Mouse (Mus musculus) G1E (cell line): ENCODE data around the gene Ak4. TPM values are rescaled to one million over a fixed set of nuclear protein-coding genes. Genes with fewer than 3 reads are reported as not detected.
"Not testable (repeated sequence)": the region's sequence is repeated elsewhere in the genome, so short reads cannot be mapped to it uniquely, and the experiment has no call there.

ENCODE experiments used
- ATAC-seq: 2 replicates; pipeline ENCODE4 v1.8.0; 2016; ENCODE audit warnings: mild to moderate bottlenecking; ENCODE audit not compliant: insufficient number of reproducible peaks, poor library complexity, low FRiP score, severe bottlenecking; ENCODE audit errors: extremely low read depth
- DNase-seq: peaks from one replicate; pipeline ENCODE4 v3.0.0; 2012; ENCODE audit warnings: low spot score
- H3K27me3 ChIP-seq: 2 replicates; pipeline ENCODE4 v1.6.1; 2012; ENCODE audit warnings: mild to moderate bottlenecking, low read length, inconsistent platforms; ENCODE audit not compliant: insufficient read depth
- H3K36me3 ChIP-seq: replicated peaks from 2 replicates; pipeline ENCODE3; 2012; ENCODE audit warnings: mild to moderate bottlenecking, inconsistent platforms
- H3K4me1 ChIP-seq: 2 replicates; pipeline ENCODE4 v1.6.1; 2012; ENCODE audit warnings: low read depth, low read length, inconsistent platforms, mixed read lengths; ENCODE audit not compliant: insufficient read depth
- H3K4me3 ChIP-seq: 2 replicates; pipeline ENCODE4 v1.5.1; 2012; ENCODE audit warnings: low read depth, mild to moderate bottlenecking, inconsistent platforms, low read length, moderate library complexity, mixed read lengths
- H3K9me3 ChIP-seq: replicated peaks from 2 replicates; pipeline ENCODE4 v1.6.1; 2012; ENCODE audit warnings: inconsistent platforms
- CTCF ChIP-seq: IDR thresholded peaks from 2 replicates; pipeline ENCODE4 v1.5.1; 2012; ENCODE audit warnings: low read depth, low read length, inconsistent platforms, mixed read lengths
- GATA1 ChIP-seq: IDR thresholded peaks from 2 replicates; pipeline ENCODE4 v1.6.1; 2012; ENCODE audit warnings: borderline replicate concordance, low read length, inconsistent platforms, mixed read lengths
- GATA2 ChIP-seq: IDR thresholded peaks from 2 replicates; pipeline ENCODE4 v1.6.1; 2012; ENCODE audit warnings: low read depth, low read length, inconsistent platforms, borderline replicate concordance
- POLR2AphosphoS5 ChIP-seq: IDR thresholded peaks from 2 replicates; pipeline ENCODE4 v1.6.1; 2012; ENCODE audit warnings: low read depth, low read length, inconsistent platforms; ENCODE audit not compliant: insufficient replicate concordance
- TAL1 ChIP-seq: conservative IDR thresholded peaks from 2 replicates; pipeline ENCODE4 v1.6.1; 2012; ENCODE audit warnings: low read depth, low read length, inconsistent platforms, mixed read lengths
- polyA plus RNA-seq: library from polyadenylated mRNA; stranded (reverse); fragments of >175 nt; gene quantifications from 2 replicates; pipeline ENCODE4 v1.2.3, GENCODE M21; 2012
- total RNA-seq, 2 experiments: library from RNA; stranded (forward) in 1 of 2; stranded (reverse) in 1 of 2; fragments of 200-1000 nt in 1 of 2; fragments of >200 nt in 1 of 2; fragmentation: Nextera tagmentation in 1 of 2; gene quantifications; 2 replicates each; pipeline ENCODE4 v1.2.3; 2014 to 2017

Gene Ak4
- total and polyA plus RNA-seq, 3 experiments = not detected

DNA sequence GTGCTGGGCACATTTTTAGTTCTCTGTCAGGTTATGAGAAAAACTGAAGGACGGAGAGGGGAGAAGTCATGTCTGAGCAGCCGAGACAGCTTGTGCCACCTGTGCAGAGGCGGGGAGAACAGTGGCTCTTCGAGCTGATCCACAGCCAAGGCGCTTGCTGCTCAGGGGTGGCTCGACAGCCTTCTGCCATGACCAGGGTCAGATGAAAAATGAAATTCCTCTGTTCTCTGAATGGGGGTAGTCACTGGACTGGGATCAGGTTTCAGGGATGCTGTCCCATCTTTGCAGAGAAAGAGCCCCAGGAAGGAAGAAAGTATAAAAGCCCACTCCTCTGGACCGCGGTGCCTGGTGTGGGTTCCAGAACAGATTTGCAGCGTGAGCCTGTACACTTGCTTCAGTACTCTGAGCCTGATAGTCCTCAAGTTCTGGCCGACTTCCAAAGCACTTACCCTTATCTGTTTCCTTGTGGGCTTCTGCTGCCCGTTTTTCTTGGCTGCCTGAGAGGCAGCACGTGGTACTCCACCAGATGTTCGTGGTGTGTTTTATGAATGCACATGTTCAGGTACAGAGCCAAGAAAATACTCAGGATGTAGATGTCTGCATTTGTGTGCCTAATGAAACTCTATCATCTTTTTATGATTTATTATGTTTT, 20.8 kb downstream of the Ak4 start:
- no peaks in the 10 kb centered on the region for H3K27me3 ChIP-seq
- no peaks in the 10 kb centered on the region for H3K36me3 ChIP-seq
- H3K4me3 ChIP-seq = no peak overlapping the region
- no peak for DNase-seq
- TF ChIP-seq GATA2 (no peak), GATA1 (no peak), POLR2AphosphoS5 (no peak), CTCF (no peak), TAL1 (no peak)
- no peaks in the 10 kb centered on the region for H3K9me3 ChIP-seq
- no peaks in the 10 kb centered on the region for H3K4me1 ChIP-seq
- ATAC-seq = no peak

DNA sequence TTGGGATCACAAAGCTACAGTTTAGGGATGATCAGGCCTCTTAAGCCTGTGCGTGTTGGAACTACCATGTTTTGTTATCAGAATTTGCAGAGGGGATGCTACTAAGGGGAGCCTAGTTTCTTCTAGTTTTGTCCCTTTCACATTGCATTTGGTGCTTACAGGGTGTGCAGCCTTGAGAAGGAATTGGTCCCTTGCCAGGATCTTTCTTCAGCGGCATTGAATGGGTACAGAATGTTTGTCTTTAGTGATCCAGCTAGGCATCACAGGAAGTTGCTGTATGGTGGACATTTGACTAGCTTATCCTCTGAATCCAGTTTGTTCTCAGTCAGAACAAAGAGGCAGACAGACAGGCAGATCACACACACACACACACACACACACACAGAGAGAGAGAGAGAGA, 23.7 kb downstream of the Ak4 start:
- H3K4me1 ChIP-seq = no peaks in the 10 kb centered on the region
- no peaks in the 10 kb centered on the region for H3K9me3 ChIP-seq
- TF ChIP-seq TAL1 = no peak
- TF ChIP-seq GATA1 = no peak
- TF ChIP-seq CTCF = no peak
- no peak for TF ChIP-seq GATA2
- no peak for TF ChIP-seq POLR2AphosphoS5
- no peak overlapping the region for H3K4me3 ChIP-seq
- no peaks in the 10 kb centered on the region for H3K27me3 ChIP-seq
- ATAC-seq (no peak), DNase-seq (no peak)
- no peaks in the 10 kb centered on the region for H3K36me3 ChIP-seq

DNA sequence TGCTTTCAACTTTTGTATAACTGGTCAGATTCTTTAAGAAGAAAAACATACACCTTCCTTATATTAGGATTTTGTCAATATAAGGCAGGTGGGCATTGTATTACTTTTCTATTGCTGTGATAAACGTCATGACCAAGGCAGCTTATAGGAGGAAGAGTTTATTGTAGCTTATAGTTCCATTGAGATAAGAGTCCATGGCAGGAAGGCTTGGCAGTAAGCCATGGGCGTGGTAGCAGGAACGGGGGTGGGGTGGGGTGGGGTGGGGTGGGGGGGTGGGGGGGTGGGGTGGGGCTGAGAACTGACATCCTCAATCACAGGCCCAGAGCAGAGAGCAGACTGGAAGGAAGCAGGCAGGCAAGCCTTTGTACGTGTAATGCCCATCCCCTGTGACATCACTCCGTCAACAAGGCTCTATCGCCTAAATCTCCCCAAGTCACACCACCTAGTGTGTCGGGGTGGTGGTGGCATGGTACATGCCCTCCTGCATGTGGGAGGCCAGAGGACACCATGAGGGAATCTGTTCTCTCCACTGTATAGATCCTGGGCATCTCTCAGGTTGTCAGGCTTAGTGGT, 24.4 kb downstream of the Ak4 start:
- H3K4me1 ChIP-seq = no peaks in the 10 kb centered on the region
- no peaks in the 10 kb centered on the region for H3K9me3 ChIP-seq
- no peaks in the 10 kb centered on the region for H3K36me3 ChIP-seq
- DNase-seq (no peak), ATAC-seq (no peak)
- H3K27me3 ChIP-seq = no peaks in the 10 kb centered on the region
- TF ChIP-seq POLR2AphosphoS5 (no peak), CTCF (no peak), TAL1 (no peak), GATA2 (no peak), GATA1 (no peak)
- H3K4me3 ChIP-seq = no peak overlapping the region

DNA sequence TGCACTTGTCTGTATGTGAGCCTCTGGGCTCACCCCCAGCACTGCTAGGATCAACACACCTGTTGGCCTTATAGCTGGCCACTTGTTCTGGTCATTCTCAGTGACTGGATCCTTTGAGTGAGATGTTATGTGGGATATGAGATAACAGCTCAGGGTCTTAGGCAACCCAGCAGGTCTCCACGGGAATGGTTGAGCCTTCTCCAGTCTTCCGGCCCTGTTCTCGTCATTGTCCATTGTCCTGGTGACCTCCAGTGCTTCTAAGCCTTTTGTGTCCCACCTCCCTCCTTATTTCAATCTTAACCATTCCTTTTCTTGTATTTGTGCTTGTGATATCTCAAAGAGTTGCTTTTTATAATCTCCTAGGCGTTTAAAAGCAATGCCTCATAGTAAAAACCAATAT, 26.6 kb downstream of the Ak4 start:
- H3K27me3 ChIP-seq = no peaks in the 10 kb centered on the region
- no peak for TF ChIP-seq GATA1
- TF ChIP-seq POLR2AphosphoS5 = no peak
- no peak for TF ChIP-seq TAL1
- TF ChIP-seq CTCF = no peak
- no peak for TF ChIP-seq GATA2
- no peak overlapping the region for H3K4me3 ChIP-seq
- H3K9me3 ChIP-seq = no peaks in the 10 kb centered on the region
- ATAC-seq (no peak), DNase-seq (no peak)
- no peaks in the 10 kb centered on the region for H3K36me3 ChIP-seq
- H3K4me1 ChIP-seq = no peaks in the 10 kb centered on the region

DNA sequence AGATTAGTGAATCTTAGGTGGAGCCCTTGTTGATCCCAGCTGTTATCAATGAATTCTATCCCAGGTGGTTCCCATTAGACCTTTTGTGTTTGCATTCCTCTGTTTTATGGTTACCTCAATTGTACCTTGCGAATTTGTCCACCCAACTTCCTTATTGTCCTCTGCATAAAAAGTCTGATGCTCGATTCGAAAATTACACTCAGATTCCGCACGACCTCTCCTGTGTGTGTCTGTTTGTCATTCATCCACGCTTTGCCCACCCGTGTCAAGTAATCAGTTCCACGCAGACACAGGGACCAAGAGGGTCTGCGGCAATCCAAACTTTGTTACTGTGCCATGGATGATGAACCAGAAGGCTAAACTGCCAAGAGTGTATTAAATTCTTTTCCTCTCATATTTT, 27.5 kb downstream of the Ak4 start:
- not testable (repeated sequence) for H3K9me3 ChIP-seq, H3K27me3 ChIP-seq, H3K4me3 ChIP-seq, H3K36me3 ChIP-seq, DNase-seq, H3K4me1 ChIP-seq, ATAC-seq

DNA sequence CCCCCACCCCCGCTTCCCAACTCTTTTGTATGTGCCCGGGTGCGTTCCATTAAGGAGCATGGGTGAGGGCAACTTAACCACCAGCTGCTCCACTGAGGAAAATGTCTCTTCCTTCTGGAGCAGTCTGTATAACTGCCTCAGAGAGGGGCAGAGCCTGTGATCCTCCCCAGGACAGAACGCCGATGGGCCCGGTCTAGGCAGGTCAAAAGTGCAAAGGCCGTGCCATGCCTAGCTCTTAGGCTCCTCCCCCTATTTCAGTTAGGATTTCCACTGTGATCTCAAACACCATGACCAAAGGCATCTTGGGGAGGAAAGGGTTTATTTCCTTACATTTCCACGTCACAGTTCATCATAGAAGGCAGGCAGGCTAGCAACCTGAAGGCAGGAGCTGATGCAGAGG, 29.6 kb downstream of the Ak4 start:
- H3K27me3 ChIP-seq = no peaks in the 10 kb centered on the region
- no peak for DNase-seq
- no peak overlapping the region for H3K4me3 ChIP-seq
- TF ChIP-seq GATA2 = no peak
- no peak for TF ChIP-seq TAL1
- TF ChIP-seq GATA1 = no peak
- H3K36me3 ChIP-seq = no peaks in the 10 kb centered on the region
- no peaks in the 10 kb centered on the region for H3K4me1 ChIP-seq
- ATAC-seq = no peak
- no peaks in the 10 kb centered on the region for H3K9me3 ChIP-seq

DNA sequence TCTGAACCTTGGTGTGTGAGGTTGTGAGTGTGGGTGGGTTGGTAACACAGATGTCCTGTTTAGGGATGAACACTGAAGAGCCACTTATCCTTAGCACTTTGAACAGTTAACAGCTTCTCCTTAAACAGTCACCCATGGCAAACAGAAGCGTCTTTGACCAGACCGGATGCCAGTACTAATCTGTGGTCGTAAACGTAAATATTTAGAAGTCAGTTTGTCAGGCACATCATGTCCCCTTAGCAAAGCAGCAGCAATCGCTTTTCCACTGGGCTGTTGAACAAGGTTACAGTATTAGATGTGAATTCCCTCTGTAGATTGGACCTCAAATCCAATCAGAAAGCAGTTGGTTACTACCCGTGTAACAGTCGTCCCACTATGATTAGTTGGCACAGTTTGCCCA, 30.3 kb downstream of the Ak4 start:
- no peak for ATAC-seq

More for the DNA sequence above, 30.3 kb downstream of the Ak4 start:
- no peaks in the 10 kb centered on the region for H3K4me1 ChIP-seq
- H3K27me3 ChIP-seq = no peaks in the 10 kb centered on the region
- no peaks in the 10 kb centered on the region for H3K36me3 ChIP-seq
- no peaks in the 10 kb centered on the region for H3K9me3 ChIP-seq
- no peak for DNase-seq
- no peak for TF ChIP-seq GATA2
- no peak for TF ChIP-seq POLR2AphosphoS5
- TF ChIP-seq GATA1 = no peak
- no peak overlapping the region for H3K4me3 ChIP-seq
